Mouse (Mus musculus): ENCODE measurements around the gene Klhl8.

DNA sequence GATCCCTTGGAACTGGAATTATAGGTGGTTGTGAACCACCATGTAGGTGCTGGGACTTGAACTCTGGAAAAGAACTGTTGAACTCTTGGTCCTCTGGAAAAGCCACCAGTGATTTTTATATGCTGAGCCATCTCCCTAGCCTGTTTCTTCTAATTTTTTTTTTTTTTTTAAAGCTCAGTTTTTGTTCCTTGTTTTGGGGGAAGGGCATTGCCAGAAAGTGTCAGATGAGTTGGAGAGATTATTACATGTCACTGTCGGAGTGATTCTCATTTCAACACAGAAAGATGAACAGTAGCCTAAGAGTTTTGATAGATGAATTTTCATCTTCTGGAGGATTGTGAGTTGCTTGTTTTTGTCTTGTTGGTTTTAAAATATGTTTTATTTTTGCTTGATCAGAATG is 91.4 kb downstream of the Klhl8 start:
- TF ChIP-seq GATA1 (IDR thresholded peaks at IDR 0.05; ENCODE audit: borderline replicate concordance, low read length) (no peak), FLI1 (IDR thresholded peaks at IDR 0.05; ENCODE audit: low read length) (no peak)

All from megakaryocyte, embryonic 14.5 days (primary cell).